Comparison of ENCODE assay signal across 27 mouse cellular contexts in the genomic region with DNA sequence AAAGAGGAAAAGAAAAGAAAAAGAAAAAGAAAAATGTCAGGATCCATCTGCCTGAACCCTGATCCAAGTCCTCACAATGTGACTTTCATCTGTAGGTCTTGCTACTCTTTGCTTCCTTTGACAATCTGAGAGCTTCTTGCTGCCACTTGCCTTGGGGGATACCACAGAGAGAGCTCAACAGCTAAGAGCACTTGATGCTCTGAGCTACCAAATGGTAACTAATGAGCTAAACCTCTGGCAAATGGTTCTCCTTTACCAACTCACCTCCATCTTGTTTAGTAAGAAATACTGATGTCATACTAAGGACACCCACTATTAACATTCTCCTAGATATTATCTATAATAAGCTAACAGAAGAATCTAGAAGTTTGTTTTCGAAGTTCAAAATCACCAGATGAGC. TPM values are rescaled to one million over a fixed set of nuclear protein-coding genes. Genes with fewer than 3 reads are reported as not detected.
"Had no signal": no experiment of that assay in that cellular context is flagged by ENCODE, and none has a peak within 500 bp of the region (broad histone marks: within the 10 kb centered on the region; RNA-seq: fewer than 3 reads in every experiment).

No protein-coding gene starts in this region.

- H3K9me3 ChIP-seq: heart, embryonic 10.5 days; heart, embryonic 12.5 days; hindbrain, embryonic 10.5 days; hindbrain, embryonic 12.5 days; limb, embryonic 10.5 days; limb, embryonic 12.5 days had no signal

- H3K4me1 ChIP-seq: heart, embryonic 10.5 days; heart, embryonic 12.5 days; hindbrain, embryonic 10.5 days; hindbrain, embryonic 12.5 days; limb, embryonic 10.5 days; limb, embryonic 12.5 days had no signal

- H3K9ac ChIP-seq: heart, embryonic 12.5 days; hindbrain, embryonic 12.5 days; hindbrain, embryonic 14.5 days; limb, embryonic 12.5 days had no signal

- H3K4me3 ChIP-seq: gastrocnemius, adult 2 months; heart, embryonic 10.5 days; heart, embryonic 12.5 days; hindbrain, embryonic 10.5 days; hindbrain, embryonic 12.5 days; layer of hippocampus, adult 2 months; left cerebral cortex, adult 2 months; limb, embryonic 10.5 days; limb, embryonic 12.5 days had no signal

- H3K4me2 ChIP-seq: heart, embryonic 12.5 days; hindbrain, embryonic 12.5 days; hindbrain, embryonic 14.5 days; limb, embryonic 12.5 days had no signal

- DNase-seq: gastrocnemius, adult 2 months; gastrocnemius, postnatal 10 days; gastrocnemius, postnatal 25 days; heart, postnatal 10 days; heart, postnatal 4 days; kidney, adult 11 months; kidney, adult 2 months; kidney, postnatal 10 days; kidney, postnatal 25 days; kidney, postnatal 4 days; liver had no signal

- ATAC-seq: hindbrain, embryonic 16.5 days; intestine, embryonic 16.5 days had no signal

- H3K27ac ChIP-seq: gastrocnemius, adult 2 months; heart, embryonic 10.5 days; hindbrain, embryonic 10.5 days; hindbrain, embryonic 12.5 days; hindbrain, embryonic 14.5 days; layer of hippocampus, adult 2 months; left cerebral cortex, adult 2 months; limb, embryonic 10.5 days; limb, embryonic 12.5 days had no signal

- H3K27me3 ChIP-seq: heart, embryonic 12.5 days; hindbrain, embryonic 12.5 days; limb, embryonic 12.5 days had no signal

- H3K36me3 ChIP-seq: heart, embryonic 10.5 days; heart, embryonic 12.5 days; hindbrain, embryonic 10.5 days; hindbrain, embryonic 12.5 days; limb, embryonic 10.5 days; limb, embryonic 12.5 days had no signal

RNA-seq across cellular contexts. Expression of a gene that starts 15.2 kb away (rescaled TPM):
- polyA plus RNA-seq: frontal cortex, adult 2 months; heart, embryonic 10.5 days; heart, embryonic 12.5 days; heart, embryonic 14.5 days; hindbrain, embryonic 10.5 days; hindbrain, embryonic 12.5 days; hindbrain, embryonic 14.5 days; hindbrain, embryonic 16.5 days; kidney, embryonic 14.5 days; kidney, embryonic 16.5 days; limb, embryonic 10.5 days; limb, embryonic 12.5 days; limb, embryonic 14.5 days had no signal

RNA-seq across cellular contexts. Expression of a gene that starts 15.3 kb away (rescaled TPM):
- polyA plus RNA-seq: hindbrain, embryonic 10.5 days; kidney, adult 2 months had no signal
